Mouse (Mus musculus) CH12F3 (cell line): ENCODE results near the gene Mast4.

Source experiments
- in situ Hi-C: fragments of 300-500 bp; cut with MboI; formaldehyde crosslinking; loops from 2 replicates; pipeline ENCODE4 v1.14.3; 2020; ENCODE audit warnings: low sequenced_read_pairs

Mast4 gene

GRCm38 (mm10) chr13:103316777-103317367 is 17.4 kb downstream of the Mast4 start:
- in situ Hi-C loops: no loop called here

DNA sequence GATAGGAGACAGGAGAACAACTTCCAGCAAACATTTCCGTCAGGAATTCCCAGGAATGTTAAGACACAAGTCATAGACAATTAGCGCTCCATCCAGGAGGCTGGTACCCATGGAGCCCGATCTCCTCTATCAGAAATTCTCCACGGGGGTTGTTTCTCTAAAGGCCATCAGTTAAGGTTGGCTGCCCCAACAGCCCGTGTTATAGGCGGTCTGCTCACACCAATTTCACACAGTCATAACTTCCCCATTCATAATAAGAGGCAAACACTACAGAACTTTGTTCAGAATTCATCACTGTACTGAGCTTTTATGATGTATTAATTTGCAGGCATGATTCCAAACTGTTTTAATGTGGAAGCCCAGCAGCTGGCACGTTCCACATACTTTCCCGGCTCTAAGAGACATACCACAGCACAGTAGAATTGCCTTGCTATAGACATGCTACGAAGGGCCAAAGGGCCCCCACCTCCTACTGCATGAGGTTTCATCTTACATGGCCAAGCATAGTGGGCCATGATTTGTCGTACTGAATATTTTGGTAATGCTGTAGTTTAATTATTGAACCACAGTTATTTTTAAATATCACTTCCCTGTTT is 19.1 kb downstream of the Mast4 start:
- in situ Hi-C loops: no loop called here

DNA sequence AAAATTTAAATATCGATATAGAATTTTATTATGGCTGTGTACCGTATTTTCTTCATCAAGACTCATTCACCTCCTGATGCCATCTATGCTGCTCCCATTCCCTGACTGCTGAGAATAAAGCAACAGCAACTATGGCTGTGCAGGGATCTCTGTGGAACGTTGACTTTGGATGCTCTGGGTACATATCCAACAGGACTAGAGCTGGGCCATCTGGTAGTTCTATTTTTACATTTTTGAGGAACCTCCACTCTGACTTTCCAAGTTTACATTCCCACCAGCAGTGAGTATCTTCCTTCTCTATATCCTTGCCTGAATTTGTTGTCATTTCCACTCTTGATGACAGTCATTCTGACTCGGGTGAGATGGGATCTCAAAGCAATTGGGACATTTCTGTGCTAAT is 26.0 kb downstream of the Mast4 start:
- in situ Hi-C loops: no loop called here

GRCm38 (mm10) chr13:103303826-103304225 is 30.5 kb downstream of the Mast4 start:
- in situ Hi-C loops: no loop called here

DNA sequence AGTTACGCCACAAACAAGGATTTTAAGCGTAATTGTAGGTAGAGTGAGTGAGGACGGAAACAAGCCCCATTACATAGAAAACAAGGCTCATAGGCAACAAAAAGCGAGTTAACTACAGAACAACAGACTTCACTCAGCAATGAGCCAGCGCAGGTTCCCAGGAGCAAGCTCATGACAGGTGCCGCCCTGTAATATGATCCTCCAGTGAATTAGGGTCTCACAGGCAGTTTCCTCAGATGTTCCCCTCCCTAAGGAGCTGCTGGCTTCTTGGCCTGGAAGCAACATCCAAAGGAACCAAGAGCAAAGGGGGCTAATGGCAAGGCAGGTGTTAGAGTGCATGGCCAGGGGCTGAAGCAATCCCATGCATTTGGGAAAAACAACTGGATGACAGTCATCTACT is 31.8 kb downstream of the Mast4 start:
- in situ Hi-C loops: no loop called here

GRCm38 (mm10) chr13:103302077-103302476 is 32.2 kb downstream of the Mast4 start:
- in situ Hi-C loops: no loop called here

- in situ Hi-C loops: no loop called here
Observed at GRCm38 (mm10) chr13:103294424-103294823, 39.9 kb downstream of the Mast4 start.

DNA sequence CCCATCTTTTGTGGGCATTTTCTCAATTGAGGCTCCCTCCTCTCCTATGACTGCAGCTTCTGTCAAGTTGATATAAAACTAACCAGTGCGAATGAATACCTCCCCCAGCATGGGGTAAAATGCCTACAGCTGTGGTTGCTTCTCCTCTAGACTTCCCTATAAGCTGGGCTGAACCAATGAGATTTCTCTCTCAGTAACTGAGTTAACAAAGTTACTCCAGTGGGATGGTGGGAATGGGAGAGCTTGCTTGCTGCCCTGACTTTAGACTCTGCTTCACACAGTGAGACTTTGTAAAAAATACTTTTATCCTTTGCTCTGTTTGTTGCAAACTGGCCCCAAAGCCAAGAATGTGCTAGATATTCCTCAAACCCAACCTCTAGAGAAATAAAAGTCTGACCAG is 41.2 kb downstream of the Mast4 start:
- in situ Hi-C loops: no loop called here

GRCm38 (mm10) chr13:103291098-103291497 is 43.2 kb downstream of the Mast4 start:
- in situ Hi-C loops: no loop called here

GRCm38 (mm10) chr13:103285821-103286220 is 48.5 kb downstream of the Mast4 start:
- in situ Hi-C loops: no loop called here

DNA sequence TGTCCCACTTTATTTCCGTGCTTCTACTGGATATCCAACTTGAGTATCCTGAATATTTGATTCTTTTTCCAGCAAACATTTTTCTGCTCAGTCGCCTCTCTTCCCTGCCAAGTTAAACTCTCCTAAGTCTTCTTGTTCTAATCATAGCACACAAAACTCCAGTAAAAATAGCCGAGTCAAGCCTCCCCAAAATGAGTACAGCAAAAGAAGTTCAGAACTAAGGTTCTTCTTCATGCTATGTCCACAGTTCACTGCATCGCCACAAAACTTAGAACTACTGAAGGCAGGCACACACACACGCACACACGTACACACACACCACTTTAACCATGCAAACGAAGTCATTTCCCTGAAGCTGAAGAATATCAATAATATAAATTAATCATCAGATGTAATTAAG is 49.3 kb downstream of the Mast4 start:
- in situ Hi-C loops: no loop called here

DNA sequence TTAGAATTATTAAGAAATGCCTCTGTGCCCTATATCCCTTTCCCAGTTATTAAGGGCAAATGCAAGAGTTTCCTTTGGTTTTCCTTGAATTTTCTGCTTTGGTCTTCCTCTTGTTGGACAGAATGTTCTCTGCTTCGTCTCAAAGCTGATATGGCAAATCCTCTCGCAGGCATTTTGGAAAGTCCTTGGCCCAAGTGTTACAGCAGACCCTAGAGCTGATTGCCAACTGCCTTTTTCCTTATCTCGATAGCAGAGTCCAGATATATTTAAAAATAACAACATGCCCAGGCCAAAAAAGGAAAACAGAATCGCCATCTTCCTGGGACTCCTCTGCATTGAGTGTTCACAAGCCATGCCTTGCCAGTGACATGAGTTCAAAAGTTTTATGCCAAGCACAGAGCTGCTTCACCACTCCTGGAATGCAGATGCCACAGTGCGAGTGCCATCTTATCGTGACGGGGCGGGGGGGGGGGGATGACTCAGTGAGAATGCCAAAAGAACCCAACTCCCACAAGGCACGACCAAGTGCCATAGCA is 63.4 kb downstream of the Mast4 start:
- in situ Hi-C loops: no loop called here

GRCm38 (mm10) chr13:103262707-103263106 is 71.6 kb downstream of the Mast4 start:
- in situ Hi-C loops: no loop called here

- in situ Hi-C loops: no loop called here
Observed at GRCm38 (mm10) chr13:103262061-103262460, 72.2 kb downstream of the Mast4 start.

DNA sequence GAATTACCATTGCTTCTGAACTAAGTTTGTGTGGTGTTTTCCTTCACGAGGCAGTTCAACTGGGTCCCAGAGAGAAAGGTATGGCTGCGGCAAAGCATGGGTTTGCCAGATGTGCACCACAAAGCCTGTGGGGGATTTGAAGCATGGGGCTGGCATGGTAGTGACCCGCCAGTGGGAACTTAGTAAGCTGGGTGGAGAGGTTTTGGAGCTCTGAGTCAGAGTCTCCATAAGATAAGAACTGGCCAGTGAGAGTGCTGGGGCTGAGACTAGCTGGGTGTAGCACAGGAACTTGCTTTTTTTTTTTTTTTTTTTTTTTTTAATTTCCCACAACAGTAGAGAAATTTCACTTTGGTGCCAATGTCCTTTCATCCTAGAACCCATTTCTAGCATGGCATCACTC is 73.9 kb downstream of the Mast4 start:
- in situ Hi-C loops: no loop called here

DNA sequence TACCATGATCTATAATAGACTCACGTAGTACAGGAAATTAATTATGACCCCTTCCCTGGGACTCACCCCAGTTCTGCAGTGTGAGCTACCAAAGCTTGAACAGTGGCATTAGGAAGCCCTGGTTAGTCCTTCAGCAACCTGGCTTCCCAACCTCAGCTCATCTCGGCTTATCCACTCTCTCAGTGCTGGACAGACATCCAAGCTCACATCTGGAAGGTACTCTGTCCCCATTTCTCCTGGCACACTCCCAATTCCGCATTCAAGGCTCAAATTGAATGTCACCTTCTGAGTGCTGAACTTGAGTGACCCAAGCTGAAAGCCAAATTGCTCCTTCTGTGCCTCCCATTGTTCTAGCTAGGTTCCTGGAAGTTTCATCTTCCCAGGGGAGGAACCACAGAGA is 76.2 kb downstream of the Mast4 start:
- in situ Hi-C loops: no loop called here

DNA sequence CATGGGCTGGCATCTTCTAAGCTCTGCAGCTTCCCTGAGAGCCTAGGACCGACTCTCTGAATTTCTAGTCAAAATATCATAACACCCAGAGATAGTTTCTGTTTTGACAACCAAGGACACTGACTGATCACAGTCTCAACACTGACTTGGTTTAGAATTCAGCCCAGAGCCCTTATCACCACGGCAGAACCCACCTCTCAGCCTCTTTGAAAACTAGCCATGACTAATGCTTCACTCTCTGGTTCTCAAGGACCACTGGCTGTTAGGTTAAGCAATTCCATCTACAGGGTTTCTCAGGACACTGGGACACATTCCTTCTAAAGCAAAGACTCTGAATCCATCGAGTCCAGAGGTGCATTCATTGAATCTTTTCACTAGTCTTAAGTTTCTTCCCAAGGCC is 79.4 kb downstream of the Mast4 start:
- in situ Hi-C loops: no loop called here

DNA sequence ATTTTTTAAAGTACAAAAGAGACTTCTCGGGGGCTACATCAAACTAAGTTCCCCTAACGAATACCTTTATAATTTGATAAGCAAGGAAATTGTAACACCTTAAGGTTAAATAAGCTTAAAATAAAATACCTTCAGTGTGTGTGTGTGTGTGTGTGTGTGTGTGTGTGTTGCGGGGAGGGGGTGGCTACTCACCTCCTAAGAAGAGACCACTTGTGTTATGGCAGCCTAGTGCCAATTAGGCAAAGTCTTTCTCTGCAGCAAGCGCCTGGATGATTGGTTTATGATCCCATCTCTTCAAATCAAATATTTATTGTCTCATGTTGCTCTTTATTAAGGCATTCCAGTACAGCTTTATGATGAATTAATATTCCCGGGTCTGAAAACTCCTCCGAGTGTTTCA is 81.2 kb downstream of the Mast4 start:
- in situ Hi-C loops: no loop called here

- in situ Hi-C loops: no loop called here
Observed at GRCm38 (mm10) chr13:103248102-103249054, 85.9 kb downstream of the Mast4 start.

- in situ Hi-C loops: no loop called here
Observed at GRCm38 (mm10) chr13:103246973-103247718, 87.2 kb downstream of the Mast4 start.

DNA sequence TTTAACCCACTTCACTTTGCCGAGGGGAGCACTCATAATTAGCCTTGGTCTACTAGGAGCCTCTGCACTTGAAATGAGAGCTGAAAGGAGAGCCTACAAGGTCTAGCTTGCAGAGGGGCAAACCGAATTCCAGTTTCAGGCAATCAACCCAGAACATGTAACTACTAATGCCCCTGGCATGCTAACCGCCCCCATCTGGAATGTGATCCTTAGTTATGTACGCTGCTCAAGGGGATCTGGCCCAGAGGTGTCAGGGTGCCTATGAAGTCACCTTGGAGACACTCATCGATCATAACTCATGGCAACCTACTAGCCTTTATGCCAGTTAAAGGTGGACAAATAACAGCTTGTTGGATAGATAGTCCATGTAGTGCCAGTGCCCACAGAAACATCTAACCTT is 88.9 kb downstream of the Mast4 start:
- in situ Hi-C loops: no loop called here
